Mouse (Mus musculus) G1E (cell line): ENCODE results near the gene Hspbp1.

Experiments
- CTCF ChIP-seq: IDR thresholded peaks from 2 replicates; pipeline ENCODE4 v1.5.1; 2012; ENCODE audit warnings: low read depth, low read length, inconsistent platforms, mixed read lengths
- GATA1 ChIP-seq: IDR thresholded peaks from 2 replicates; pipeline ENCODE4 v1.6.1; 2012; ENCODE audit warnings: borderline replicate concordance, low read length, inconsistent platforms, mixed read lengths
- GATA2 ChIP-seq: IDR thresholded peaks from 2 replicates; pipeline ENCODE4 v1.6.1; 2012; ENCODE audit warnings: low read depth, low read length, inconsistent platforms, borderline replicate concordance
- TAL1 ChIP-seq: conservative IDR thresholded peaks from 2 replicates; pipeline ENCODE4 v1.6.1; 2012; ENCODE audit warnings: low read depth, low read length, inconsistent platforms, mixed read lengths

DNA sequence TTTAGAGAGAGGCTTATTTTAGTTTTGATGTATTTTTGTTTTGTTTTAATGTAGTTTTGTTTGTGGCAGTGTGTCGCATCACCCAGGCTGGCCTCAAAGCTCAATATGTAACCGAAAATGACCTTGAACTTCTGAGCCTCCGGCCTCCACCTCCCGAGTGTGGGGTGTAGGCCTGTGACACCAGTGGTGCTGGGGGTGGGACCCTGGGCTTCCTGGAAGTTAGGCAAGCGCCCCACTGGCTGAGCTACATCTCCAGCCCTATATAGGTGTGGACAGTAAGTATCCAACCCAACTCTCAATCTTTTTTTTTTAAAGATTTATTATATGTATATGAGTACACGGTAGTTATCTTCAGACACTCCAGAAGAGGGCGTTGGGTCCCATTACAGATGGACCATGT is 18.3 kb upstream of the Hspbp1 start:
- TF ChIP-seq CTCF = no peak
- TF ChIP-seq GATA2 = no peak
- no peak for TF ChIP-seq GATA1
- TF ChIP-seq TAL1 = no peak
